In genomic region chr1:172148955-172149815, GRCm38 (mm10) we compare ENCODE assay signal across 8 mouse cellular contexts. TPM values are rescaled to one million over a fixed set of nuclear protein-coding genes. Genes with fewer than 3 reads are reported as not detected.
A peak's percentile ranks its signal among the peaks of the same experiment; 100 is the strongest.
DNase-seq lines count a peak whose midpoint lies in the region; ATAC-seq lines count a peak whose summit lies in the region.

No protein-coding gene starts in this region.

- peak overlapping the region; percentile 66 for H3K4me2 ChIP-seq in hindbrain, embryonic 15.5 days
- peak overlapping the region; percentile 66 for H3K4me2 ChIP-seq in midbrain, embryonic 12.5 days (replicated peaks)

- intact Hi-C loops in gastrocnemius, postnatal 36 days (cut with DNase I): loop anchor here (5.0 to 10.0 kb wide), 3 partner anchors 56 to 163 kb away; partner anchors contain the start of gene Pea15a

- H3K4me3 ChIP-seq in megakaryocyte, embryonic 14.5 days (replicated peaks): peak overlapping the region; percentile 100
- peak overlapping the region; percentile 75 for H3K4me3 ChIP-seq in hindbrain, embryonic 15.5 days
- H3K4me3 ChIP-seq in midbrain, embryonic 12.5 days: peak overlapping the region; percentile 92

- peak overlapping the region; percentile 85 for H3K9ac ChIP-seq in hindbrain, embryonic 15.5 days
- peak overlapping the region; percentile 96 for H3K9ac ChIP-seq in midbrain, embryonic 12.5 days (replicated peaks)

- DNase-seq in c-Kit-positive CD71-positive TER-119-negative erythroid progenitor cells, embryonic 14.5 days (ENCODE audit: low read depth): peak; percentile 62
- no peak for DNase-seq in ovary, adult 18-20 months (ENCODE audit: low spot score)
- DNase-seq in gastrocnemius, postnatal 36 days: no peak
- no peak for DNase-seq in right cerebral cortex, postnatal 36 days (ENCODE audit: low spot score in 2 of 2)

- peak overlapping the region; percentile 89 for H3K27ac ChIP-seq in hindbrain, embryonic 15.5 days (replicated peaks)
- peak overlapping the region; percentile 92 for H3K27ac ChIP-seq in midbrain, embryonic 12.5 days (replicated peaks)

- no peak for ATAC-seq in megakaryocyte, adult 5-6 weeks (ENCODE audit: poor library complexity, severe bottlenecking)
- no peak for ATAC-seq in hindbrain, embryonic 15.5 days (ENCODE audit: low FRiP score, low read depth)
- no peak for ATAC-seq in midbrain, embryonic 12.5 days (ENCODE audit: low FRiP score, low read depth)

- H3K4me1 ChIP-seq in megakaryocyte, embryonic 14.5 days: peaks cover 54% of the 10 kb centered on the region
- peaks cover 21% of the 10 kb centered on the region for H3K4me1 ChIP-seq in hindbrain, embryonic 15.5 days (replicated peaks)
- peaks cover 18% of the 10 kb centered on the region for H3K4me1 ChIP-seq in midbrain, embryonic 12.5 days

- no peaks in the 10 kb centered on the region for H3K27me3 ChIP-seq in megakaryocyte, embryonic 14.5 days (replicated peaks)
- no peaks in the 10 kb centered on the region for H3K27me3 ChIP-seq in hindbrain, embryonic 15.5 days
- no peaks in the 10 kb centered on the region for H3K27me3 ChIP-seq in midbrain, embryonic 12.5 days

- WGBS in hindbrain, embryonic 15.5 days: 22% methylated on average over 19 of the region's 19 CpGs
- 17% methylated on average over 19 of the region's 19 CpGs for WGBS in midbrain, embryonic 12.5 days

- H3K9me3 ChIP-seq in megakaryocyte, embryonic 14.5 days: no peaks in the 10 kb centered on the region
- H3K9me3 ChIP-seq in hindbrain, embryonic 15.5 days: no peaks in the 10 kb centered on the region
- H3K9me3 ChIP-seq in midbrain, embryonic 12.5 days: no peaks in the 10 kb centered on the region

- peaks cover 43% of the 10 kb centered on the region for H3K36me3 ChIP-seq in megakaryocyte, embryonic 14.5 days (replicated peaks; ENCODE audit: low read length)
- H3K36me3 ChIP-seq in hindbrain, embryonic 15.5 days: peaks cover 26% of the 10 kb centered on the region
- peaks cover 35% of the 10 kb centered on the region for H3K36me3 ChIP-seq in midbrain, embryonic 12.5 days

RNA-seq across cellular contexts. Expression of gene Dcaf8, which starts 1.3 kb away (rescaled TPM):
- 15.0 and 34.6 TPM in 2 replicates for polyA plus RNA-seq in megakaryocyte, embryonic 14.5 days (2012; ENCODE audit: insufficient read depth, low replicate concordance)
- total RNA-seq in megakaryocyte, adult 5-6 weeks (2015): 18.9 and 19.4 TPM in 2 replicates
- 63.9 and 71.6 TPM in 2 replicates for total RNA-seq in megakaryocyte, adult 5-6 weeks (2017)
- polyA plus RNA-seq in hindbrain, embryonic 15.5 days (2015; fragmentation: Nextera tagmentation; extraction: Ambion mirVana): 84.6 and 85.8 TPM in 2 replicates
- polyA plus RNA-seq in midbrain, embryonic 12.5 days (2016; fragmentation: Nextera tagmentation; extraction: Ambion mirVana): 130 and 133 TPM in 2 replicates
- 100 to 1,000 TPM; 165 to 181 TPM for total RNA-seq in gastrocnemius, postnatal 36 days (2021)

RNA-seq across cellular contexts. Expression of gene Pex19, which starts 22.6 kb away (rescaled TPM):
- polyA plus RNA-seq in megakaryocyte, embryonic 14.5 days (2012; ENCODE audit: insufficient read depth, low replicate concordance): 4.1 and 18.9 TPM in 2 replicates
- total RNA-seq in megakaryocyte, adult 5-6 weeks (2015): 16.6 and 17.5 TPM in 2 replicates
- total RNA-seq in megakaryocyte, adult 5-6 weeks (2017): 33.9 and 36.5 TPM in 2 replicates
- 163 TPM in 2 replicates for polyA plus RNA-seq in hindbrain, embryonic 15.5 days (2015; fragmentation: Nextera tagmentation; extraction: Ambion mirVana)
- polyA plus RNA-seq in midbrain, embryonic 12.5 days (2016; fragmentation: Nextera tagmentation; extraction: Ambion mirVana): 168 and 185 TPM in 2 replicates
- total RNA-seq in gastrocnemius, postnatal 36 days (2021): 10 to 100 TPM; 73.9 to 77.5 TPM

RNA-seq across cellular contexts. Expression of gene Pea15a, which starts 57.4 kb away (rescaled TPM):
- 6.9 and 11.9 TPM in 2 replicates for polyA plus RNA-seq in megakaryocyte, embryonic 14.5 days (2012; ENCODE audit: insufficient read depth, low replicate concordance)
- total RNA-seq in megakaryocyte, adult 5-6 weeks (2015): 16.1 and 17.5 TPM in 2 replicates
- total RNA-seq in megakaryocyte, adult 5-6 weeks (2017): 13.6 and 18.5 TPM in 2 replicates
- polyA plus RNA-seq in hindbrain, embryonic 15.5 days (2015; fragmentation: Nextera tagmentation; extraction: Ambion mirVana): 454 and 489 TPM in 2 replicates
- 350 and 356 TPM in 2 replicates for polyA plus RNA-seq in midbrain, embryonic 12.5 days (2016; fragmentation: Nextera tagmentation; extraction: Ambion mirVana)
- total RNA-seq in gastrocnemius, postnatal 36 days (2021): 10 to 100 TPM; 22.5 to 28.4 TPM

Comparison
In these comparisons a context has a peak if more than half of its experiments do, and no peak if none do; other contexts are left out.
1. RNA of gene Pea15a, which starts 57.4 kb away (polyA plus RNA-seq): 454 to 489 TPM in hindbrain, embryonic 15.5 days and 350 to 356 TPM in midbrain, embryonic 12.5 days; 6.9 to 11.9 TPM in megakaryocyte, embryonic 14.5 days; every median in the first group is over 10 times any median in the second.
2. Peak in every context shown above with its lines, with median percentiles within 50 percentile points of each other: H3K4me3 ChIP-seq.